Mouse (Mus musculus): ENCODE measurements around the gene Traf4. TPM values are rescaled to one million over a fixed set of nuclear protein-coding genes. Genes with fewer than 3 reads are reported as not detected.

Gene Traf4
- total and polyA plus RNA-seq, 2 experiments from 2014 or later: 71.1 to 89.5 TPM

DNA sequence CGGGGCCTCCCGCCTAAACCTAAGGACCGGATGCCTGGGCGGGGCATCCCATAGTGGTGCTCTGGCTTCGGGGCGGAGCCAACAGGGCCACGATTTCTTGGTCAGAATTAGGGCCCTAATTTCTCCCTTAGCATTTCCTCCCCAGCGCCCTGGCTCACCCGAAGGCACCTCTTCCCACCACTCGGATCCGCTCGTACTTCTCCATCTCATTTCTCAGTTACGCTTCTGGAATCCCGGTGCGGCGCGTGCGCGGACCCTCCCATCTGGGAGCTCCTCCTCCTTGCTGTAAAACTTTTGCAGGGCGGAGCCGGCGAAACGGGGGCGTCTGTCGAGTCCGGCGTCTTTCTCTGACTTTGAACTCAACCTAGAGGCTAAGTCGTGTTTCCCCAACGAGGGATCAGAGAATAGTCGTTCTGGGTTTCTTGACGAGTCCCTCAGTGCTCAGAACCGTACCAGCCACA lies 11.0 kb upstream of the Traf4 start, which contains the start of the genes Nek8 and Tlcd1:
Gene Nek8 (minus strand): TSS at position 274 of the 461 bp plus-strand sequence.
Gene Tlcd1 (plus strand): TSS at position 310 of the 461 bp plus-strand sequence.
- H3K27ac ChIP-seq (ENCODE audit: low read depth, low read length): no peak within 1 kb of the TSS

DNA sequence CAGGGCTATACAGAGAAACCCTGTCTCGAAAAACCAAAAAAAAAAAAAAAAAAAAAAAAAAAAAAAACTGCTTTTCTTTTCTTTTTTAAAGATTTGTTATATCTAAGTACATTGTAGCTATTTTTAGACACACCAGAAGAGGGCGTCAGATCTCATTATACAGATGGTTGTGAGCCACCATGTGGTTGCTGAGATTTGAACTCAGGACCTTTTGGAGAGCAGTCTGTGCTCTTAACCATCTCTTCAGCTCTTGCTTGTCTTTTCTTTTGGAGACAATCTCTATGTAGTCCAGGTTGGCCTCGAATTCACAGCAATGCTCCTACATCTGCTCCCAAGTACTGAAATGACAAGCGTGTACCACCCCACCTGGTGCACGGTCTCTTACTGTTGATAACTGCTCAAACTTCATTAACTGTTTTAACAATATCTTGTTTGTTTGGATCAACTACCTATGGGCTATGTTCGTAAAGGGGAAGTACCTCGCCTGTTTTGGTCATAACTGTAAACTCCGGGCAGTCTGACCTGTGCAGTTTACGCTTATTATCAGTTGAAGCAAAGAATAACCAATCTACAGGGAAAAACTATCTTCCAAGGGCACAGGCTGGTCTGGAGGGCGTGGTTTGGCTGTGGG lies 10.5 kb upstream of the Traf4 start:
- Histone ChIP-seq H3K4me3 (ENCODE audit: low read depth, low read length) (peak overlapping the region; percentile 62), H3K27ac (ENCODE audit: low read depth, low read length) (no peak overlapping the region), H3K36me3 (ENCODE audit: insufficient read depth, low read length) (peaks cover 15% of the 10 kb centered on the region), H3K27me3 (ENCODE audit: insufficient read depth, low read length) (no peaks in the 10 kb centered on the region), H3K9ac (replicated peaks; ENCODE audit: low read length, poor library complexity, severe bottlenecking) (peak overlapping the region; percentile 52; the same call in 1 of the 2 replicates), H3K4me1 (ENCODE audit: insufficient read depth, low read length) (peaks cover 10% of the 10 kb centered on the region; the same call in 1 of the 2 replicates), H3K9me3 (ENCODE audit: low read length) (no peaks in the 10 kb centered on the region), H3K4me2 (ENCODE audit: low read depth, low read length, poor library complexity, severe bottlenecking) (peak overlapping the region; percentile 69)
- ATAC-seq (ENCODE audit: low FRiP score): no peak
- no peak for DNase-seq (ENCODE audit: low spot score)
- 5% methylated on average over 9 of the region's 10 CpGs for WGBS
- peak; percentile 32; the same call in 1 of the 2 replicates for TF ChIP-seq CTCF (IDR thresholded peaks at IDR 0.05)

More for the DNA sequence above, 11.0 kb upstream of the Traf4 start, which contains the start of the genes Nek8 and Tlcd1:
- no peak for TF ChIP-seq CTCF (IDR thresholded peaks at IDR 0.05)
- peaks cover 19% of the 10 kb centered on the region for H3K36me3 ChIP-seq (ENCODE audit: insufficient read depth, low read length)
- H3K4me1 ChIP-seq (ENCODE audit: insufficient read depth, low read length): peaks cover 10% of the 10 kb centered on the region; the same call in 1 of the 2 replicates
- peak; percentile 87 for DNase-seq (ENCODE audit: low spot score)
- no peaks in the 10 kb centered on the region for H3K27me3 ChIP-seq (ENCODE audit: insufficient read depth, low read length)
- H3K9me3 ChIP-seq (ENCODE audit: low read length): no peaks in the 10 kb centered on the region
- peak within 1 kb of the TSS; percentile 52 for H3K9ac ChIP-seq (replicated peaks; ENCODE audit: low read length, poor library complexity, severe bottlenecking)
- H3K4me3 ChIP-seq (ENCODE audit: low read depth, low read length): peak within 1 kb of the TSS; percentile 62
- ATAC-seq (ENCODE audit: low FRiP score): peak; percentile 18; the same call in 1 of the 2 replicates
- WGBS: under 1% methylated on average over 32 of the region's 32 CpGs
- peak within 1 kb of the TSS; percentile 69 for H3K4me2 ChIP-seq (ENCODE audit: low read depth, low read length, poor library complexity, severe bottlenecking)

DNA sequence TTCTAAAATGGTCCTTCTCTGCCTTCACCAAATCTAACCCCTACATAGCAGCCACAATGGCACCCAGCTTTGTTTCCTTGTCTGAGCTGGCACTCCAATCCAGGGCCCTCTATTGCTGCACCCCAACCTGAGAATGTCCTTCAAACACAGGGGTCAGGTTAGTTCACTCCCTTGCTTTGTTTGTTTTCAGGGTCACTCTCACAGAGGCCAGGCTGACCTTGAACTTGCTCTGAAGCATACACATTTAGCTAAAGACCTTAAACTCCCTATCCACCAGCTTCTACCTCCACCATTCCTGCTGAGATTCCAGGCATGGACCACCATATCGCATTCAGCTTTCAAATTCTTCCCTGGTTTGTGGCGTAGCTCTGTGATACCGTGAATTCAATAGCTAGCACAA lies 9.1 kb upstream of the Traf4 start:
- Histone ChIP-seq H3K9me3 (ENCODE audit: low read length) (no peaks in the 10 kb centered on the region), H3K4me2 (ENCODE audit: low read depth, low read length, poor library complexity, severe bottlenecking) (no peak overlapping the region), H3K27ac (ENCODE audit: low read depth, low read length) (no peak overlapping the region), H3K4me3 (ENCODE audit: low read depth, low read length) (no peak overlapping the region), H3K27me3 (ENCODE audit: insufficient read depth, low read length) (no peaks in the 10 kb centered on the region), H3K9ac (replicated peaks; ENCODE audit: low read length, poor library complexity, severe bottlenecking) (peak overlapping the region; percentile 29; the same call in 1 of the 2 replicates), H3K4me1 (ENCODE audit: insufficient read depth, low read length) (peaks cover 10% of the 10 kb centered on the region; the same call in 1 of the 2 replicates), H3K36me3 (ENCODE audit: insufficient read depth, low read length) (peaks cover 1% of the 10 kb centered on the region; the same call in 1 of the 2 replicates)
- ATAC-seq (ENCODE audit: low FRiP score): no peak
- DNase-seq (ENCODE audit: low spot score): no peak
- TF ChIP-seq CTCF (IDR thresholded peaks at IDR 0.05): no peak
- WGBS: 91% methylated on average over 3 of the region's 3 CpGs

DNA sequence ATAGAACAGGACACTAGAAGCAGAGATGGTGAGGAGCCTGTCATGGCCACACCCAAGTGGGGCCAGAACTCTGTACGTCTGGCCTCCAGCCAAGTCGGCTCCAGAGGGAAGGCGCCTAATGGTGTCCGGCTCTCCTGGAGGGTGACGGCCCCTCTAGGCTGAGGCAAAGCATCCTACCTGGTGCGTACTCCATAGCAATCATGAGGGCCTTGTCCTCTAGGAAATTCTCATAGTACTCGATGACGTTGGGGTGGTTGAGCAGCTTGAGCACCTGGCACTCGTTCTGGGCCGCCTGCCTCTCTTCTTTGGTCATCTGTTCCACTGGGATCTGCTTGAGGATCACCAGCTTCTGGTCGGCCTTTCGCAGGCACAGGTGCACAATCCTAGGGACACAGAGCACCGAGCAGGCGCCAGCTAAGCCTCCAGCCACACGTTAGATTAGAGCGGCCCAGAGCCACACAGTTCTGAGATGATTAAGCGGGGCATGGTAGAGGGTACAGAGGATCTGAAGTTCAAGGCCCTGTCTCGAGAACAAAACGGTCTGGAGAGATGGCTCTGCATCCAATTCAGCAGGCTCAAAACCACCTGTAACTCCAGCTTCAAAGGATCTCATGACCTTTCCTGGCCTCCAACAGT lies 7.5 kb upstream of the Traf4 start:
- Histone ChIP-seq H3K4me3 (ENCODE audit: low read depth, low read length) (no peak overlapping the region), H3K9ac (replicated peaks; ENCODE audit: low read length, poor library complexity, severe bottlenecking) (no peak overlapping the region), H3K4me2 (ENCODE audit: low read depth, low read length, poor library complexity, severe bottlenecking) (no peak overlapping the region), H3K27ac (ENCODE audit: low read depth, low read length) (no peak overlapping the region), H3K4me1 (ENCODE audit: insufficient read depth, low read length) (peaks cover 7% of the 10 kb centered on the region; the same call in 1 of the 2 replicates), H3K27me3 (ENCODE audit: insufficient read depth, low read length) (no peaks in the 10 kb centered on the region), H3K9me3 (ENCODE audit: low read length) (no peaks in the 10 kb centered on the region), H3K36me3 (ENCODE audit: insufficient read depth, low read length) (no peaks in the 10 kb centered on the region)
- DNase-seq (ENCODE audit: low spot score): no peak
- no peak for TF ChIP-seq CTCF (IDR thresholded peaks at IDR 0.05)
- 88% methylated on average over 19 of the region's 19 CpGs for WGBS
- no peak for ATAC-seq (ENCODE audit: low FRiP score)

DNA sequence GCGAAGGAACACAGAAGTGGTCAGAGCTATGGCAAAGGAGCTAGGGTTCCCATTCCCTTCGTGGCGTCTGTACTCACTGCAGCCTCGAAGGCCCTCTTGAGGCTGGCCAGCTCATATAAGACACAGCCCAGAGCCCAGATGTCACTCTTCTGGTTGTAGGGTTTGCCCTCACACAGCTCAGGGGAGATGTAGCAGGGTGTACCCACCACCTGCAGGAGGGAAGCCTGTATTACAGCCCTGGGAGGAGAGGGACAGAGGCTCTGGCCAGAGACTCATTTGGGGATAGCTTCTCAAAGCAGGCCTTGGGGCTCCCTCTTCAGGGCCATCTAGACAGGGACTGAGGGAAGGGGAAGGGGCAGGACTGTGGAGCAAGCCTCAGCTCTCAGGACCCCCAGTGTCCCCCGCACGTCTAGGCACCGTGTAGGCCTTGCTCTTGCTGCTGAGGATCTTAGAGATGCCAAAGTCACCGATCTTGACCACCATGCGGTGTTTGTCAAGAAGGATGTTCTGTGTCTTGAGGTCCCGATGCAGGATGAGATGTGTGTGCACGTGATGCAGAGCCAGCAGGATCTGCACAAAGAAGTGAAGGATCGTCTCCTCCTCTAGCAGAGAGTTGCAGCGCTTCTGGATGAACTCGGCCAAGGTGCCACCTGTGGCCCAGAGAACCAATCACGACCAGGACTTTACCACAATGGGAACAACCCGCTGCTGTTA lies 6.8 kb upstream of the Traf4 start:
- no peaks in the 10 kb centered on the region for H3K36me3 ChIP-seq (ENCODE audit: insufficient read depth, low read length)
- H3K9ac ChIP-seq (replicated peaks; ENCODE audit: low read length, poor library complexity, severe bottlenecking): no peak overlapping the region
- peaks cover 4% of the 10 kb centered on the region; the same call in 1 of the 2 replicates for H3K4me1 ChIP-seq (ENCODE audit: insufficient read depth, low read length)
- peak; percentile 57 for TF ChIP-seq CTCF (IDR thresholded peaks at IDR 0.05)
- ATAC-seq (ENCODE audit: low FRiP score) (no peak), DNase-seq (ENCODE audit: low spot score) (peak; percentile 38)
- WGBS: 85% methylated on average over 16 of the region's 16 CpGs
- no peak overlapping the region for H3K4me3 ChIP-seq (ENCODE audit: low read depth, low read length)
- H3K9me3 ChIP-seq (ENCODE audit: low read length): no peaks in the 10 kb centered on the region
- no peak overlapping the region for H3K4me2 ChIP-seq (ENCODE audit: low read depth, low read length, poor library complexity, severe bottlenecking)
- no peak overlapping the region for H3K27ac ChIP-seq (ENCODE audit: low read depth, low read length)
- H3K27me3 ChIP-seq (ENCODE audit: insufficient read depth, low read length): no peaks in the 10 kb centered on the region
